Mouse (Mus musculus) cerebellum, postnatal 10 days (tissue): ENCODE measurements around the gene Ccdc148.

ENCODE experiments used
- DNase-seq, 2 experiments: peaks; one replicate each; pipeline ENCODE4 v3.0.0; 2021; ENCODE audit warnings: mixed read lengths in 2 of 2

Gene Ccdc148

GRCm38 (mm10) chr2:58778986-58779495 is 381.4 kb downstream of the Ccdc148 start:
- DNase-seq: no peak

GRCm38 (mm10) chr2:58773833-58774232 is 386.6 kb downstream of the Ccdc148 start:
- DNase-seq: no peak
